Mouse (Mus musculus): ENCODE measurements around the gene Trim2. TPM values are rescaled to one million over a fixed set of nuclear protein-coding genes. Genes with fewer than 3 reads are reported as not detected.

Gene Trim2
- total RNA-seq, 2 experiments from 2014 or later: 8.9 to 10.9 TPM

- ATAC-seq (replicated peaks; ENCODE audit: low FRiP score, poor library complexity, severe bottlenecking): no peak
Observed at GRCm38 (mm10) chr3:84233663-84234415, 72.8 kb downstream of the Trim2 start.

GRCm38 (mm10) chr3:84232312-84232711 lies 74.4 kb downstream of the Trim2 start:
- ATAC-seq (replicated peaks; ENCODE audit: low FRiP score, poor library complexity, severe bottlenecking): no peak

- ATAC-seq (replicated peaks; ENCODE audit: low FRiP score, poor library complexity, severe bottlenecking): no peak
Observed at GRCm38 (mm10) chr3:84230988-84231387, 75.7 kb downstream of the Trim2 start.

GRCm38 (mm10) chr3:84228911-84229310 lies 77.8 kb downstream of the Trim2 start:
- no peak for ATAC-seq (replicated peaks; ENCODE audit: low FRiP score, poor library complexity, severe bottlenecking)

- no peak for ATAC-seq (replicated peaks; ENCODE audit: low FRiP score, poor library complexity, severe bottlenecking)
Observed at GRCm38 (mm10) chr3:84228203-84228870, 78.3 kb downstream of the Trim2 start.

- ATAC-seq (replicated peaks; ENCODE audit: low FRiP score, poor library complexity, severe bottlenecking): no peak
Observed at GRCm38 (mm10) chr3:84227628-84228027, 79.0 kb downstream of the Trim2 start.

GRCm38 (mm10) chr3:84224982-84225381 lies 81.7 kb downstream of the Trim2 start:
- no peak for ATAC-seq (replicated peaks; ENCODE audit: low FRiP score, poor library complexity, severe bottlenecking)

GRCm38 (mm10) chr3:84220748-84221147 lies 85.9 kb downstream of the Trim2 start:
- ATAC-seq (replicated peaks; ENCODE audit: low FRiP score, poor library complexity, severe bottlenecking): no peak

GRCm38 (mm10) chr3:84220326-84220725 lies 86.4 kb downstream of the Trim2 start:
- ATAC-seq (replicated peaks; ENCODE audit: low FRiP score, poor library complexity, severe bottlenecking): no peak

- no peak for ATAC-seq (replicated peaks; ENCODE audit: low FRiP score, poor library complexity, severe bottlenecking)
Observed at GRCm38 (mm10) chr3:84219720-84220273, 86.9 kb downstream of the Trim2 start.

GRCm38 (mm10) chr3:84219166-84219710 lies 87.4 kb downstream of the Trim2 start:
- no peak for ATAC-seq (replicated peaks; ENCODE audit: low FRiP score, poor library complexity, severe bottlenecking)

GRCm38 (mm10) chr3:84218498-84218897 lies 88.2 kb downstream of the Trim2 start:
- ATAC-seq (replicated peaks; ENCODE audit: low FRiP score, poor library complexity, severe bottlenecking): no peak

GRCm38 (mm10) chr3:84217961-84218351 lies 88.7 kb downstream of the Trim2 start:
- ATAC-seq (replicated peaks; ENCODE audit: low FRiP score, poor library complexity, severe bottlenecking): no peak

- no peak for ATAC-seq (replicated peaks; ENCODE audit: low FRiP score, poor library complexity, severe bottlenecking)
Observed at GRCm38 (mm10) chr3:84217118-84217960, 89.3 kb downstream of the Trim2 start.

- no peak for ATAC-seq (replicated peaks; ENCODE audit: low FRiP score, poor library complexity, severe bottlenecking)
Observed at GRCm38 (mm10) chr3:84215743-84216360, 90.8 kb downstream of the Trim2 start.

GRCm38 (mm10) chr3:84215253-84215652 lies 91.4 kb downstream of the Trim2 start:
- ATAC-seq (replicated peaks; ENCODE audit: low FRiP score, poor library complexity, severe bottlenecking): no peak

- no peak for ATAC-seq (replicated peaks; ENCODE audit: low FRiP score, poor library complexity, severe bottlenecking)
Observed at GRCm38 (mm10) chr3:84214501-84214900, 92.2 kb downstream of the Trim2 start.

GRCm38 (mm10) chr3:84211340-84211875 lies 95.3 kb downstream of the Trim2 start:
- ATAC-seq (replicated peaks; ENCODE audit: low FRiP score, poor library complexity, severe bottlenecking): no peak

- ATAC-seq (replicated peaks; ENCODE audit: low FRiP score, poor library complexity, severe bottlenecking): no peak
Observed at GRCm38 (mm10) chr3:84208917-84209513, 97.7 kb downstream of the Trim2 start.

Data from erythroid progenitor cell, adult 5-6 weeks (primary cell).